Mouse (Mus musculus) T-helper 17 cell (primary cell): ENCODE results near the gene Tmem9b.

ENCODE experiments used
- in situ Hi-C, 2 experiments: fragments of 300-600 bp; cut with MboI, MseI; formaldehyde crosslinking; loops; 1 replicate in 1 of 2; 2 replicates in 1 of 2; pipeline ENCODE4 v1.15.1; 2025; ENCODE audit warnings: high pct_unique_total_duplicates in 2 of 2

Tmem9b gene

GRCm38 (mm10) chr7:109741060-109741459 lies 11.6 kb downstream of the Tmem9b start:
- in situ Hi-C loops = no loop called here

- in situ Hi-C loops = no loop called here
These were observed 12.8 kb downstream of the Tmem9b start for GRCm38 (mm10) chr7:109739822-109740370.

GRCm38 (mm10) chr7:109734806-109735205 lies 17.9 kb downstream of the Tmem9b start:
- in situ Hi-C loops = no loop called here

GRCm38 (mm10) chr7:109731626-109732025 lies 21.0 kb downstream of the Tmem9b start, which contains the start of gene Ascl3:
TSS of gene Ascl3 (minus strand) at chr7:109731726.
- in situ Hi-C loops = no loop called here

GRCm38 (mm10) chr7:109723697-109724096 lies 29.0 kb downstream of the Tmem9b start, which contains the start of gene BC051019:
TSS of gene BC051019 (minus strand) at chr7:109723850.
- in situ Hi-C loops = no loop called here

- in situ Hi-C loops = no loop called here
These were observed 29.6 kb downstream of the Tmem9b start for GRCm38 (mm10) chr7:109723114-109723513.

- in situ Hi-C loops = no loop called here
These were observed 30.1 kb downstream of the Tmem9b start for GRCm38 (mm10) chr7:109722618-109723017.

GRCm38 (mm10) chr7:109719286-109719685 lies 33.4 kb downstream of the Tmem9b start:
- in situ Hi-C loops = no loop called here

- in situ Hi-C loops = no loop called here
These were observed 39.2 kb downstream of the Tmem9b start for GRCm38 (mm10) chr7:109713434-109713982.

GRCm38 (mm10) chr7:109712198-109712597 lies 40.5 kb downstream of the Tmem9b start:
- in situ Hi-C loops = no loop called here

- in situ Hi-C loops = no loop called here
These were observed 42.6 kb downstream of the Tmem9b start for GRCm38 (mm10) chr7:109710069-109710468.

GRCm38 (mm10) chr7:109708961-109709382 lies 43.7 kb downstream of the Tmem9b start:
- in situ Hi-C loops = loop anchor here in 1 of 2 experiments (5.0 kb wide), 1 partner anchor 38 kb away; no protein-coding TSS in a partner anchor

GRCm38 (mm10) chr7:109707023-109707785 lies 45.5 kb downstream of the Tmem9b start:
- in situ Hi-C loops = loop anchor here in 1 of 2 experiments (5.0 kb wide), 1 partner anchor 40 kb away; no protein-coding TSS in a partner anchor

GRCm38 (mm10) chr7:109704461-109704860 lies 48.2 kb downstream of the Tmem9b start:
- in situ Hi-C loops = loop anchor here in 1 of 2 experiments (5.0 kb wide), 1 partner anchor 177 kb away; no protein-coding TSS in a partner anchor

- in situ Hi-C loops = loop anchor here in 1 of 2 experiments (5.0 kb wide), 1 partner anchor 177 kb away; no protein-coding TSS in a partner anchor
These were observed 48.7 kb downstream of the Tmem9b start for GRCm38 (mm10) chr7:109704016-109704377.

GRCm38 (mm10) chr7:109703190-109704015 lies 49.3 kb downstream of the Tmem9b start, which contains the start of the genes St5 and Akip1:
TSS of gene St5 (minus strand) at chr7:109703605.
TSS of gene Akip1 (plus strand) at chr7:109703690.
- in situ Hi-C loops = loop anchor here in 1 of 2 experiments (5.0 kb wide), 1 partner anchor 176 kb away; no protein-coding TSS in a partner anchor

GRCm38 (mm10) chr7:109702721-109703120 lies 50.0 kb downstream of the Tmem9b start:
- in situ Hi-C loops = loop anchor here in 1 of 2 experiments (5.0 kb wide), 1 partner anchor 175 kb away; no protein-coding TSS in a partner anchor

GRCm38 (mm10) chr7:109700213-109700612 lies 52.5 kb downstream of the Tmem9b start:
- in situ Hi-C loops = loop anchor here in 1 of 2 experiments (5.0 kb wide), 1 partner anchor 173 kb away; no protein-coding TSS in a partner anchor

- in situ Hi-C loops = no loop called here
These were observed 57.3 kb downstream of the Tmem9b start for GRCm38 (mm10) chr7:109695339-109695726.

GRCm38 (mm10) chr7:109694576-109695338 lies 57.9 kb downstream of the Tmem9b start:
- in situ Hi-C loops = no loop called here
